Mouse (Mus musculus) CH12.LX (cell line): ENCODE results near the gene Gm20458. TPM values are rescaled to one million over a fixed set of nuclear protein-coding genes. Genes with fewer than 3 reads are reported as not detected.

Experiments used
- DNase-seq: peaks from one replicate; pipeline ENCODE4 v3.0.0-alpha.2; 2013; ENCODE audit errors: extremely low read depth
- H3K27ac ChIP-seq: 2 replicates; pipeline ENCODE4 v1.5.1; 2012; ENCODE audit warnings: low read depth, mild to moderate bottlenecking, control low read depth, moderate library complexity; ENCODE audit not compliant: insufficient read depth
- H3K27me3 ChIP-seq: replicated peaks from 2 replicates; pipeline ENCODE3; 2012; ENCODE audit warnings: inconsistent platforms
- H3K36me3 ChIP-seq, 2 experiments: replicated peaks in 1 of 2; 2 replicates each; pipeline versions ENCODE3 to v1.6.1; 2012; ENCODE audit warnings: inconsistent platforms in 1 of 2, low read length in 1 of 2, mild to moderate bottlenecking in 1 of 2, mixed read lengths in 1 of 2, moderate library complexity in 1 of 2; ENCODE audit not compliant: control insufficient read depth in 1 of 2, insufficient read depth in 1 of 2
- H3K4me1 ChIP-seq, 2 experiments: 2 replicates each; pipeline ENCODE4 v1.6.1; 2012; ENCODE audit warnings: inconsistent platforms in 1 of 2, moderate library complexity in 1 of 2; ENCODE audit not compliant: insufficient read depth in 2 of 2, control insufficient read depth in 1 of 2
- H3K4me2 ChIP-seq: 2 replicates; pipeline ENCODE4 v1.6.1; 2012; ENCODE audit warnings: low read depth, mild to moderate bottlenecking, control low read depth; ENCODE audit not compliant: poor library complexity, insufficient read depth, severe bottlenecking
- H3K4me3 ChIP-seq, 3 experiments: fragments of 150-350 bp in 1 of 3; sonication (generic) in 1 of 3; replicated peaks in 1 of 3; 2 replicates each; pipeline versions ENCODE3 to v1.5.1; 2011 to 2012; ENCODE audit warnings: low read depth in 2 of 3, low read length in 2 of 3, mild to moderate bottlenecking in 2 of 3, moderate library complexity in 2 of 3, control low read depth in 1 of 3, improper control_type of control experiment in 1 of 3, inconsistent platforms in 1 of 3, mixed read lengths in 1 of 3; ENCODE audit not compliant: poor library complexity in 1 of 3
- H3K79me2 ChIP-seq: replicated peaks from 2 replicates; pipeline ENCODE4 v1.6.1; 2012; ENCODE audit warnings: mild to moderate bottlenecking, moderate library complexity; ENCODE audit not compliant: control insufficient read depth, poor library complexity, insufficient read depth, severe bottlenecking; ENCODE audit errors: extremely low read depth
- H3K9ac ChIP-seq: 2 replicates; pipeline ENCODE4 v1.6.1; 2012; ENCODE audit warnings: low read depth, mild to moderate bottlenecking, control low read depth, moderate library complexity; ENCODE audit not compliant: insufficient read depth
- H3K9me3 ChIP-seq: replicated peaks from 2 replicates; pipeline ENCODE3; 2012; ENCODE audit warnings: low read length, inconsistent platforms, mixed read lengths
- MAFK ChIP-seq: IDR thresholded peaks from 2 replicates; pipeline ENCODE4 v1.6.1; 2011; ENCODE audit warnings: low read length, improper control_type of control experiment; ENCODE audit not compliant: insufficient replicate concordance
- UBTF ChIP-seq: IDR thresholded peaks from 2 replicates; pipeline ENCODE4 v1.6.1; 2012; ENCODE audit warnings: low read depth, mild to moderate bottlenecking, inconsistent platforms, low read length, improper control_type of control experiment, moderate library complexity
- dilution Hi-C: fragments of 300-500 bp; cut with MboI; formaldehyde crosslinking; loops from 2 replicates; pipeline ENCODE4 v1.14.3; 2020; ENCODE audit warnings: low sequenced_read_pairs; ENCODE audit not compliant: extremely low pct_unique_long_range_greater_than_20kb, extremely low pct_ligation_motif_present
- in situ Hi-C: fragments of 300-500 bp; cut with MboI; formaldehyde crosslinking; loops from 3 replicates; pipeline ENCODE4 v1.14.3; 2019; ENCODE audit warnings: low sequenced_read_pairs, low pct_ligation_motif_present, low pct_unique_long_range_greater_than_20kb, mixed read lengths
- polyA plus RNA-seq: library from polyadenylated mRNA; unstranded; fragments of >175 nt; gene quantifications from 2 replicates; pipeline ENCODE4 v1.2.1, GENCODE M21; 2012; ENCODE audit warnings: low read depth; ENCODE audit not compliant: insufficient read length
- total RNA-seq, 2 experiments: library from RNA; depleted of rRNA; stranded (reverse); fragments of 300-350 nt in 1 of 2; fragments of >200 nt in 1 of 2; gene quantifications; 2 replicates each; pipeline ENCODE4 v1.2.3; 2012 to 2014

Gene Gm20458
- total and polyA plus RNA-seq, 3 experiments, result 0.31 to 1.1 (median 0.74) TPM

DNA sequence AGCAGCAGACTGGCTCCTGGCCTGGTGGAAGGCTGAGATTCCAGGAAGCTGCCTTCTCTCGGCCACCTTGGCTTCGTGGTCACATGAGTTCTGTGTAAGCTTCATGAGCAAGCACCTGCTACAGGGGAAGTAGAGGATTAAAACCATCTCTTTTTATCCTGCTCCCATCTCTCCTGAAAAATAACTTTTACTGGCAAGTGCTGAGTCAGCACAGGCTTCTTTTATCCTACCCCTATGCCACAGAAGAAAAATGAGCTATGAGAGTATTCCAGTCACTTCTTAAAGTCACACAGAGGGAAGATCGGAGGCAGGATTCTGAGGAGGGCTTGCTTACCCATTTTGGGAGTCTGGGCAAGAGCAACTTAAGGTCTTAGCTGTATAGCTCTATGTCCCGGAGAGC is 76.2 kb downstream of the Gm20458 start:
- Histone ChIP-seq H3K36me3 (no peaks in the 10 kb centered on the region), H3K4me1 (peaks cover 0 to 8% of the 10 kb centered on the region in 2 experiments; a peak in 3 of 4 replicates), H3K27ac (no peak overlapping the region), H3K9me3 (no peaks in the 10 kb centered on the region), H3K79me2 (no peaks in the 10 kb centered on the region), H3K4me3 (no peak overlapping the region), H3K27me3 (peaks cover 74% of the 10 kb centered on the region), H3K4me2 (no peak overlapping the region), H3K9ac (no peak overlapping the region)
- no peak for DNase-seq
- TF ChIP-seq MAFK, result peak; percentile 86
- no peak for TF ChIP-seq UBTF
- dilution Hi-C loops (no loop called here), in situ Hi-C loops (no loop called here)

Other genes with a start within 250 kb of the Gm20458 start
Only the 20 nearest of the 27 such genes appear.
- not detected in 2 replicates for gene Svs4, start 182.5 kb upstream of the Gm20458 start, total RNA-seq (2012; rRNA removed)
- not detected in 2 replicates for gene Svs4, start 182.5 kb upstream of the Gm20458 start, total RNA-seq (2014; rRNA removed)
- gene Svs4, start 182.5 kb upstream of the Gm20458 start, polyA plus RNA-seq, result not detected in 2 replicates
- not detected in 2 replicates for gene Svs3a, start 171.7 kb upstream of the Gm20458 start, total RNA-seq (2012; rRNA removed)
- not detected in 2 replicates for gene Svs3a, start 171.7 kb upstream of the Gm20458 start, total RNA-seq (2014; rRNA removed)
- gene Svs3a, start 171.7 kb upstream of the Gm20458 start, polyA plus RNA-seq, result not detected in 2 replicates
- not detected in 2 replicates for gene Svs6, start 144.2 kb upstream of the Gm20458 start, total RNA-seq (2012; rRNA removed)
- gene Svs6, start 144.2 kb upstream of the Gm20458 start, total RNA-seq (2014; rRNA removed), result not detected in 2 replicates
- gene Svs6, start 144.2 kb upstream of the Gm20458 start, polyA plus RNA-seq, result not detected in 2 replicates
- gene Svs5, start 128.2 kb upstream of the Gm20458 start, total RNA-seq (2012; rRNA removed), result not detected in 2 replicates
- gene Svs5, start 128.2 kb upstream of the Gm20458 start, total RNA-seq (2014; rRNA removed), result not detected in 2 replicates
- gene Svs5, start 128.2 kb upstream of the Gm20458 start, polyA plus RNA-seq, result not detected in 2 replicates
- gene Slpi, start 71.9 kb upstream of the Gm20458 start, total RNA-seq (2012; rRNA removed), result 1.2 and 2.7 TPM in 2 replicates
- gene Slpi, start 71.9 kb upstream of the Gm20458 start, total RNA-seq (2014; rRNA removed), result 0.38 and 0.53 TPM in 2 replicates
- gene Slpi, start 71.9 kb upstream of the Gm20458 start, polyA plus RNA-seq, result 0.71 and 1.0 TPM in 2 replicates
- gene Rbpjl, start 57.8 kb upstream of the Gm20458 start, total RNA-seq (2012; rRNA removed), result 0.08 TPM in 1 of 2 replicates, not detected in the other
- not detected in 2 replicates for gene Rbpjl, start 57.8 kb upstream of the Gm20458 start, total RNA-seq (2014; rRNA removed)
- not detected in 2 replicates for gene Rbpjl, start 57.8 kb upstream of the Gm20458 start, polyA plus RNA-seq
- gene Matn4, start 55.8 kb upstream of the Gm20458 start, total RNA-seq (2012; rRNA removed), result not detected in 2 replicates
- gene Matn4, start 55.8 kb upstream of the Gm20458 start, total RNA-seq (2014; rRNA removed), result not detected in 2 replicates
- gene Matn4, start 55.8 kb upstream of the Gm20458 start, polyA plus RNA-seq, result not detected in 2 replicates
- gene Sdc4, start 17.1 kb upstream of the Gm20458 start, total RNA-seq (2012; rRNA removed), result 63.9 and 69.9 TPM in 2 replicates
- 53.4 and 59.8 TPM in 2 replicates for gene Sdc4, start 17.1 kb upstream of the Gm20458 start, total RNA-seq (2014; rRNA removed)
- 36.4 and 46.6 TPM in 2 replicates for gene Sdc4, start 17.1 kb upstream of the Gm20458 start, polyA plus RNA-seq
- 58.5 and 59.7 TPM in 2 replicates for gene Sys1, start 4.0 kb upstream of the Gm20458 start, total RNA-seq (2012; rRNA removed)
- gene Sys1, start 4.0 kb upstream of the Gm20458 start, total RNA-seq (2014; rRNA removed), result 41.8 and 46.6 TPM in 2 replicates
- gene Sys1, start 4.0 kb upstream of the Gm20458 start, polyA plus RNA-seq, result 46.5 and 57.4 TPM in 2 replicates
- not detected in 2 replicates for gene Trp53tg5, start 12.8 kb downstream of the Gm20458 start, total RNA-seq (2012; rRNA removed)
- not detected in 2 replicates for gene Trp53tg5, start 12.8 kb downstream of the Gm20458 start, total RNA-seq (2014; rRNA removed)
- gene Trp53tg5, start 12.8 kb downstream of the Gm20458 start, polyA plus RNA-seq, result not detected in 2 replicates
- 1.6 and 5.7 TPM in 2 replicates for gene Dbndd2, start 25.1 kb downstream of the Gm20458 start, total RNA-seq (2012; rRNA removed)
- 0.61 TPM in 1 of 2 replicates, not detected in the other for gene Dbndd2, start 25.1 kb downstream of the Gm20458 start, total RNA-seq (2014; rRNA removed)
- gene Dbndd2, start 25.1 kb downstream of the Gm20458 start, polyA plus RNA-seq, result 0.31 and 0.53 TPM in 2 replicates
- gene Pigt, start 36.6 kb downstream of the Gm20458 start, total RNA-seq (2012; rRNA removed), result 36.8 and 39.2 TPM in 2 replicates
- gene Pigt, start 36.6 kb downstream of the Gm20458 start, total RNA-seq (2014; rRNA removed), result 12.4 and 14.0 TPM in 2 replicates
- gene Pigt, start 36.6 kb downstream of the Gm20458 start, polyA plus RNA-seq, result 66.2 and 91.8 TPM in 2 replicates
- gene Wfdc2, start 101.4 kb downstream of the Gm20458 start, total RNA-seq (2012; rRNA removed), result not detected in 2 replicates
- not detected in 2 replicates for gene Wfdc2, start 101.4 kb downstream of the Gm20458 start, total RNA-seq (2014; rRNA removed)
- not detected in 2 replicates for gene Wfdc2, start 101.4 kb downstream of the Gm20458 start, polyA plus RNA-seq
- gene Spint3, start 112.5 kb downstream of the Gm20458 start, total RNA-seq (2012; rRNA removed), result not detected in 2 replicates
- not detected in 2 replicates for gene Spint3, start 112.5 kb downstream of the Gm20458 start, total RNA-seq (2014; rRNA removed)
- not detected in 2 replicates for gene Spint3, start 112.5 kb downstream of the Gm20458 start, polyA plus RNA-seq
- gene Wfdc6a, start 124.5 kb downstream of the Gm20458 start, total RNA-seq (2012; rRNA removed), result not detected in 2 replicates
- gene Wfdc6a, start 124.5 kb downstream of the Gm20458 start, total RNA-seq (2014; rRNA removed), result not detected in 2 replicates
- gene Wfdc6a, start 124.5 kb downstream of the Gm20458 start, polyA plus RNA-seq, result not detected in 2 replicates
- gene Eppin, start 132.6 kb downstream of the Gm20458 start, total RNA-seq (2012; rRNA removed), result not detected in 2 replicates
- gene Eppin, start 132.6 kb downstream of the Gm20458 start, total RNA-seq (2014; rRNA removed), result not detected in 2 replicates
- not detected in 2 replicates for gene Eppin, start 132.6 kb downstream of the Gm20458 start, polyA plus RNA-seq
- not detected in 2 replicates for gene Wfdc6b, start 152.6 kb downstream of the Gm20458 start, total RNA-seq (2012; rRNA removed)
- gene Wfdc6b, start 152.6 kb downstream of the Gm20458 start, total RNA-seq (2014; rRNA removed), result not detected in 2 replicates
- not detected in 2 replicates for gene Wfdc6b, start 152.6 kb downstream of the Gm20458 start, polyA plus RNA-seq
- gene Wfdc8, start 152.7 kb downstream of the Gm20458 start, total RNA-seq (2012; rRNA removed), result not detected in 2 replicates
- gene Wfdc8, start 152.7 kb downstream of the Gm20458 start, total RNA-seq (2014; rRNA removed), result not detected in 2 replicates
- not detected in 2 replicates for gene Wfdc8, start 152.7 kb downstream of the Gm20458 start, polyA plus RNA-seq
- not detected in 2 replicates for gene Wfdc16, start 177.8 kb downstream of the Gm20458 start, total RNA-seq (2012; rRNA removed)
- not detected in 2 replicates for gene Wfdc16, start 177.8 kb downstream of the Gm20458 start, total RNA-seq (2014; rRNA removed)
- gene Wfdc16, start 177.8 kb downstream of the Gm20458 start, polyA plus RNA-seq, result not detected in 2 replicates
- not detected in 2 replicates for gene Wfdc10, start 195.1 kb downstream of the Gm20458 start, total RNA-seq (2012; rRNA removed)
- not detected in 2 replicates for gene Wfdc10, start 195.1 kb downstream of the Gm20458 start, total RNA-seq (2014; rRNA removed)
- not detected in 2 replicates for gene Wfdc10, start 195.1 kb downstream of the Gm20458 start, polyA plus RNA-seq